24 mouse cellular contexts compared by ENCODE assay signal in genomic region chr2:4609433-4609832, GRCm38 (mm10). TPM values are rescaled to one million over a fixed set of nuclear protein-coding genes. Genes with fewer than 3 reads are reported as not detected.
DNase-seq lines count a peak whose midpoint lies in the region; ATAC-seq and TF ChIP-seq lines count a peak whose summit lies in the region.
"Had no signal": no experiment of that assay in that cellular context is flagged by ENCODE, and none has a peak within 500 bp of the region (broad histone marks: within the 10 kb centered on the region; RNA-seq: fewer than 3 reads in every experiment).

No protein-coding gene starts in this region.

- no peak overlapping the region for H3K9ac ChIP-seq in forebrain, embryonic 11.5 days (ENCODE audit: low read length)
- no peak overlapping the region for H3K9ac ChIP-seq in forebrain, embryonic 15.5 days (replicated peaks)
- H3K9ac ChIP-seq in liver, adult 2 months (ENCODE audit: low read depth, low read length) = no peak overlapping the region
- H3K9ac ChIP-seq in liver, postnatal 0 days (replicated peaks) = no peak overlapping the region
- H3K9ac ChIP-seq: forebrain, embryonic 12.5 days; heart, embryonic 13.5 days; hindbrain, embryonic 14.5 days had no signal

- DNase-seq in forebrain, embryonic 11.5 days (ENCODE audit: low spot score) = peak; percentile 18
- peak; percentile 86 for DNase-seq in liver, adult 2 months (ENCODE audit: extremely low read depth, low read depth, low spot score)
- no peak for DNase-seq in liver
- DNase-seq in fat pad, adult 2 months (ENCODE audit: extremely low read depth, low read depth, low spot score) = peak; percentile 80
- DNase-seq in liver, postnatal 0 days = peak; percentile 34
- DNase-seq: adrenal gland, adult 8-10 months; cerebellum, adult 11-12 months; cerebellum, adult 8-10 months; cerebellum, postnatal 10 days; cerebellum, postnatal 36 days; gastrocnemius, postnatal 10 days; gastrocnemius, postnatal 36 days; heart, adult 2 months; heart, postnatal 14 days; heart, postnatal 4 days had no signal

- no peaks in the 10 kb centered on the region for H3K79me2 ChIP-seq in liver, adult 2 months (ENCODE audit: control insufficient read depth, insufficient read depth, low read length)

- peaks cover 14% of the 10 kb centered on the region for H3K36me3 ChIP-seq in forebrain, embryonic 11.5 days (ENCODE audit: control insufficient read depth, insufficient read depth, low read length)
- H3K36me3 ChIP-seq in forebrain, embryonic 15.5 days = peaks cover 84% of the 10 kb centered on the region
- peaks cover 3% of the 10 kb centered on the region; the same call in 1 of the 2 replicates for H3K36me3 ChIP-seq in liver, adult 2 months (ENCODE audit: control insufficient read depth, insufficient read depth, low read length)
- H3K36me3 ChIP-seq in liver, postnatal 0 days (replicated peaks; ENCODE audit: insufficient read depth, low read length) = peaks cover 80% of the 10 kb centered on the region

- no peak for ATAC-seq in forebrain, embryonic 11.5 days (replicated peaks; ENCODE audit: low FRiP score)
- ATAC-seq in forebrain, embryonic 15.5 days (replicated peaks) = no peak
- peak; percentile 95 for ATAC-seq in liver, postnatal 0 days
- ATAC-seq: CD4-positive, CD25-positive, alpha-beta regulatory T cell, adult 4 months; forebrain, embryonic 16.5 days; hindbrain, postnatal 0 days; inflammation-experienced regulatory T-cells, adult 6 months had no signal

- H3K27ac ChIP-seq in forebrain, embryonic 11.5 days (ENCODE audit: low read depth, low read length) = no peak overlapping the region
- H3K27ac ChIP-seq in forebrain, embryonic 15.5 days (replicated peaks) = no peak overlapping the region
- H3K27ac ChIP-seq in liver, adult 2 months (replicated peaks; ENCODE audit: insufficient read depth, low read depth, low read length) = no peak overlapping the region
- peak overlapping the region; percentile 74 for H3K27ac ChIP-seq in liver, postnatal 0 days (ENCODE audit: low read depth)
- H3K27ac ChIP-seq: forebrain, embryonic 12.5 days; heart, adult 2 months; heart, embryonic 10.5 days; heart, embryonic 13.5 days; hindbrain, embryonic 14.5 days; hindbrain, postnatal 0 days had no signal

- no peak for TF ChIP-seq CTCF in liver, adult 2 months (IDR thresholded peaks at IDR 0.05; ENCODE audit: low read depth, low read length)
- TF ChIP-seq CTCF in liver, postnatal 0 days (IDR thresholded peaks at IDR 0.05; ENCODE audit: low read depth) = no peak

- H3K9me3 ChIP-seq in forebrain, embryonic 11.5 days (ENCODE audit: control insufficient read depth, low read length) = no peaks in the 10 kb centered on the region
- no peaks in the 10 kb centered on the region for H3K9me3 ChIP-seq in forebrain, embryonic 15.5 days
- H3K9me3 ChIP-seq in liver, postnatal 0 days (ENCODE audit: low read length) = no peaks in the 10 kb centered on the region
- H3K9me3 ChIP-seq: forebrain, embryonic 12.5 days; heart, embryonic 10.5 days; heart, embryonic 13.5 days had no signal

- no peaks in the 10 kb centered on the region for H3K27me3 ChIP-seq in forebrain, embryonic 11.5 days (ENCODE audit: control insufficient read depth, insufficient read depth, low read length)
- H3K27me3 ChIP-seq in forebrain, embryonic 15.5 days = no peaks in the 10 kb centered on the region
- H3K27me3 ChIP-seq in liver, adult 2 months (ENCODE audit: control insufficient read depth, insufficient read depth, low read length) = no peaks in the 10 kb centered on the region
- H3K27me3 ChIP-seq in liver, postnatal 0 days (ENCODE audit: insufficient read depth, low read length) = no peaks in the 10 kb centered on the region
- H3K27me3 ChIP-seq: forebrain, embryonic 12.5 days; heart, embryonic 13.5 days had no signal

- no peak overlapping the region for H3K4me3 ChIP-seq in forebrain, embryonic 11.5 days (ENCODE audit: low read depth, low read length)
- H3K4me3 ChIP-seq in forebrain, embryonic 15.5 days = no peak overlapping the region
- no peak overlapping the region for H3K4me3 ChIP-seq in liver, adult 2 months (ENCODE audit: insufficient read depth, low read depth, low read length)
- no peak overlapping the region for H3K4me3 ChIP-seq in liver, postnatal 0 days (ENCODE audit: low read depth, low read length)
- H3K4me3 ChIP-seq: forebrain, embryonic 12.5 days; heart, adult 2 months; heart, embryonic 10.5 days; heart, embryonic 13.5 days had no signal

- 91% methylated on average over 10 of the region's 10 CpGs for WGBS in forebrain, embryonic 11.5 days
- WGBS in forebrain, embryonic 15.5 days = 85% methylated on average over 10 of the region's 10 CpGs
- WGBS in liver, adult 2 months = 27% methylated on average over 10 of the region's 10 CpGs
- WGBS in liver, postnatal 0 days (ENCODE audit: insufficient replicate concordance) = 69% methylated on average over 10 of the region's 10 CpGs

- peak; percentile 54; the same call in 1 of the 2 replicates for TF ChIP-seq EP300 in liver, postnatal 0 days (IDR thresholded peaks at IDR 0.05; ENCODE audit: low read depth)

- H3K4me1 ChIP-seq in forebrain, embryonic 11.5 days (replicated peaks; ENCODE audit: control insufficient read depth, insufficient read depth, low read length) = no peaks in the 10 kb centered on the region
- H3K4me1 ChIP-seq in forebrain, embryonic 15.5 days = peaks cover 3% of the 10 kb centered on the region; the same call in 1 of the 2 replicates
- no peaks in the 10 kb centered on the region for H3K4me1 ChIP-seq in liver, adult 2 months (ENCODE audit: control insufficient read depth, insufficient read depth, low read length)
- H3K4me1 ChIP-seq in liver, postnatal 0 days (ENCODE audit: insufficient read depth) = no peaks in the 10 kb centered on the region
- H3K4me1 ChIP-seq: forebrain, embryonic 12.5 days; heart, embryonic 10.5 days had no signal

- H3K4me2 ChIP-seq in forebrain, embryonic 11.5 days (ENCODE audit: low read depth, low read length, severe bottlenecking) = no peak overlapping the region
- no peak overlapping the region for H3K4me2 ChIP-seq in forebrain, embryonic 15.5 days (replicated peaks)
- no peak overlapping the region for H3K4me2 ChIP-seq in liver, postnatal 0 days (ENCODE audit: low read depth, low read length)
- H3K4me2 ChIP-seq: forebrain, embryonic 12.5 days; heart, embryonic 13.5 days; hindbrain, embryonic 14.5 days had no signal

- TF ChIP-seq POLR2A in liver, adult 2 months (IDR thresholded peaks at IDR 0.05; ENCODE audit: extremely low read depth, insufficient read depth, low read length) = no peak

RNA-seq across cellular contexts. Expression of gene Prpf18, which starts 42.5 kb away (rescaled TPM):
- polyA plus RNA-seq in forebrain, embryonic 11.5 days (2014; fragmentation: Nextera tagmentation; extraction: Ambion mirVana) = 50.2 and 50.4 TPM in 2 replicates
- polyA plus RNA-seq in forebrain, embryonic 15.5 days (2015; fragmentation: Nextera tagmentation; extraction: Ambion mirVana) = 55.2 and 58.4 TPM in 2 replicates
- total RNA-seq in liver, adult 2 months (2014; rRNA removed) = 28.6 and 40.9 TPM in 2 replicates
- 6.5 and 7.8 TPM in 2 replicates for polyA plus RNA-seq in liver, adult 2 months (2012; rRNA removed)
- polyA plus RNA-seq in liver, postnatal 0 days (2015; fragmentation: Nextera tagmentation; extraction: Ambion mirVana) = 16.2 and 17.1 TPM in 2 replicates
